Mouse (Mus musculus) lung, adult 2 months (tissue): ENCODE measurements around the gene Ppp3r1.

ENCODE experiments used
- CTCF ChIP-seq: fragments of 200-500 bp; IDR thresholded peaks from 2 replicates; pipeline ENCODE4 v1.5.1; 2011; ENCODE audit warnings: mild to moderate bottlenecking, low read length, control low read depth; ENCODE audit not compliant: insufficient read depth
- POLR2A ChIP-seq: fragments of 200-500 bp; IDR thresholded peaks from 2 replicates; pipeline ENCODE4 v1.6.1; 2011; ENCODE audit warnings: low read depth, mild to moderate bottlenecking, control low read depth, low read length, borderline replicate concordance; ENCODE audit errors: extremely low read depth

- TF ChIP-seq CTCF (no peak), POLR2A (no peak)
Measured at GRCm38 (mm10) chr11:17212903-17213509, 53.9 kb downstream of the Ppp3r1 start.
